Mouse (Mus musculus): Measurements from ENCODE around the gene Cybc1.

The Cybc1 gene

GRCm38 (mm10) chr11:121229018-121229439, at the start of gene Cybc1:
Gene Cybc1, minus strand, starts transcription at chr11:121229322.
- in situ Hi-C loops (cut with MboI; ENCODE audit: low pct_unique_long_range_greater_than_20kb in 1 of 2, low sequenced_read_pairs in 2 of 2, unreplicated experiment in 1 of 2) = no loop called here

DNA sequence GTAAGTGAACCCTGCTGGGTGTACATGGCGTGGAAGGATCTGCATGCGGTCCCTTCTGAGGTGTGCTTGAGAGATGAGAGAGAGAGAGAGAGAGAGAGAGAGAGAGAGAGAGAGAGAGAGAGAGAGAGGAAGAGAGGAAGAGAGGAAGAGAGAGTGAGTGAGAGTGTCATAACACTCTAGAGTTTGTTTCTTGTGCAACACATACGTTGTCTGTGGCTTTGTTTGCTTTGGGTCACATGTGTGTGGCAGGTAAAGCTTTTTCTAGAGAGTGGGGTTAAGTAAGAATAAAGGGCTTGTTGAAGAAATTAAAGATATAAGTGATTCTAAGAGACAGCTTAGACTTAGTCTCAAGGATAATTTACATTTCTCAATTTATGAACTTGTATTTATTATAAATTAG, 48.9 kb upstream of the Cybc1 start:
- in situ Hi-C loops (cut with MboI; ENCODE audit: low pct_unique_long_range_greater_than_20kb in 1 of 2, low sequenced_read_pairs in 2 of 2, unreplicated experiment in 1 of 2) = no loop called here

GRCm38 (mm10) chr11:121277516-121277915, 48.4 kb upstream of the Cybc1 start:
- in situ Hi-C loops (cut with MboI; ENCODE audit: low pct_unique_long_range_greater_than_20kb in 1 of 2, low sequenced_read_pairs in 2 of 2, unreplicated experiment in 1 of 2) = no loop called here

DNA sequence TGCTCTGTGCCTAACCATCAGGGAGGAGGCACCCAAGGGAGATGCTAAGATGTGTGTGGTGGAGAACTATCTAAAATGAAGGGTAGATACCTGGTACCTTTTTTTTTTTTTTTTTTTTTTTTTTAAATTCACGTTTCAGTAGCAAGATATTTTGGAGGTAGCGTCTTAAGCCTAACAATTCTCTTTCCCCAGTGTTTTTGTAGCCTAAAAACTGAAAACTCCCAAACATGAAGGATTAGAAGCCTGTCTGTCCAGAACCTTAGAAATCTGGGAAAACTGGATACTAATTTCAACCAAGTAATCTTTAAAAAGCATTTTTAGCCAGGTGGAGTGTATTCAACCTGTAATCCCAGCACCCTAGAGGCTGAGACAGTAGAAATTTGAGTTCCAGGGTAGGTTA, 32.0 kb upstream of the Cybc1 start:
- in situ Hi-C loops (cut with MboI; ENCODE audit: low pct_unique_long_range_greater_than_20kb in 1 of 2, low sequenced_read_pairs in 2 of 2, unreplicated experiment in 1 of 2) = no loop called here

DNA sequence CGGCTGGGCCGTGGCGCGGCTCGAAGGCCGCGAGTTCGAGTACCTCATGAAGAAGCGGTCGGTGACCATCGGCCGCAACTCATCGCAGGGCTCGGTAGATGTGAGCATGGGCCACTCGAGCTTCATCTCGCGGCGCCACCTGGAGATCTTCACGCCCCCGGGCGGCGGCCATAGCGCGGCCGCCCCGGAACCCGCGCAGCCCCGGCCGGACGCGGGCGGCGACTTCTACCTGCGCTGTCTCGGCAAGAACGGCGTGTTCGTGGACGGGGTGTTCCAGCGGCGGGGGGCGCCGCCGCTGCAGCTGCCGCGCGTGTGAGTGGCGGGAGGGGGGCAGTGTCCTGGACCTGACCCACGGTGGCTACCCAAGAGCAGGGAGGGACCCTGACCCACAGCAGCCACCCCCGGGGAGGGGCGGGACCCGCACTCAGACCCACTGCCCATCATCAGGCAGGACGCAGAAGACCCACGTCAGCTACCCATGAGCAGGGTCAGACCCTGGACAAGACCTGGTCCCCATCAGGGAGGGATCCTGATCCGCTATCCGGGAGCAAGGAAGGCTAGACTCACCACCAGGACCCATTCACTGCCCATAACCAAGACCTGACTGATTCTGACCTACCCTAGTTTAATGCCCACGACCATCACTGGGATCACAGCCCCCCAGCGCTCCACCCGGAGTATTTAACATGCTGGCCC, 31.2 kb upstream of the Cybc1 start:
- in situ Hi-C loops (cut with MboI; ENCODE audit: low pct_unique_long_range_greater_than_20kb in 1 of 2, low sequenced_read_pairs in 2 of 2, unreplicated experiment in 1 of 2) = no loop called here

GRCm38 (mm10) chr11:121259160-121260100, 30.3 kb upstream of the Cybc1 start, which contains the start of gene Foxk2:
Gene Foxk2, plus strand, starts transcription at chr11:121259990.
- in situ Hi-C loops (cut with MboI; ENCODE audit: low pct_unique_long_range_greater_than_20kb in 1 of 2, low sequenced_read_pairs in 2 of 2, unreplicated experiment in 1 of 2) = no loop called here

- in situ Hi-C loops (cut with MboI; ENCODE audit: low pct_unique_long_range_greater_than_20kb in 1 of 2, low sequenced_read_pairs in 2 of 2, unreplicated experiment in 1 of 2) = no loop called here
These were observed 21.1 kb upstream of the Cybc1 start for GRCm38 (mm10) chr11:121250196-121250595.

DNA sequence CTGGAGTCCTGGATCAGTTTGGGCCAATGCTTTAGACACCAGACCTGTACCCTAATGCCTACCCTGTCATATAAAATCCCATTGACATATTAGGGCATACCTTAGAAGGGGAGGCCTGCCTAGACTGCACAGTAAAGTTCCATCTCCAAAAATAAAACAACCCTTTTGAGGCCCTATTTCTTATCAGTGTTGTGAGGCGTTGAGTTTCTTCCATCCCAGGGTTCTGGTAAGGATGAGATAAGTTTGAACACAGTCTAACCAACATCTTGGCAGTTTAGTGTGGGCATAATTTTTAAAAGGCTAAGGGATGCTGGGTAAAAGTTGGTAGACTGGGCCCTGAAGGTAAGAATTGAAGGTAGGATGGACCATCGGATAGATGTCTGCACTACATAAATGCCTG, 10.5 kb upstream of the Cybc1 start:
- in situ Hi-C loops (cut with MboI; ENCODE audit: low pct_unique_long_range_greater_than_20kb in 1 of 2, low sequenced_read_pairs in 2 of 2, unreplicated experiment in 1 of 2) = no loop called here

DNA sequence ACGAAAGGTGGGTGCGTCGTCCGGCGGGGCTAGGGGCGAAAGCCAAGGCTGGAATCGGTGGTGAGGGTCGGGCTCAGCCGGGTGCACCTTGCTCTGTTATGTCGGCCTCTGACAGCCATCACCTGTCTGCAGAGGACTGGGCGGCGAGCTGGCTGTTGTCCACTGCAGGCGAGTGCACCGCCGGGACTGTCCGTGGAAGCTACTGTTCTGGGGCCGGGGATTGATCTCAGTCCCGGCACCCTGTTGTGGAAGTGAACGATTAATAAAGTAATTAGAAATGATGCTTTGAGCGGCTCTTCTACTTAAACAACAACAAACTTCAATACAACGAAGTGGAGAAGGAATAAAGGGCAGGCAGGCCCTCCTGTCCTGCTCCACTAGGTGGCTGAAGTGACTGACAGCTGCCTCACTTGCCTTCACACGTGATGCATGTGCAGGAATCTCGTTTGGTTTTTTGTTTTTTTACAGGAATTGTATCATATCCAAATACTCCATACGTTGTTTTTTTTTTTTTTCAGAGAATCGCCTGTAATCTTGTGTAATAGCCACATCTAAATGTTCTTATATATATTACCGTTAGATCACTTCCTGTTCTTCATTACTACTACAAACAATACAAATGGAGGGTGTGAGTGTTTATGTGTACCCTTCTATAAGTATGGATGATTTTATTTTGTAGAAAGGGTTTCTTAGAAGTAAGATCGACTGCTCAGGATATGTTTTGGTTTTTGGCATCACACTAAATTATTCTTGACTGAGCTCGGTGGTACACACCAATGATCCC, 8.4 kb upstream of the Cybc1 start:
- in situ Hi-C loops (cut with MboI; ENCODE audit: low pct_unique_long_range_greater_than_20kb in 1 of 2, low sequenced_read_pairs in 2 of 2, unreplicated experiment in 1 of 2) = no loop called here

GRCm38 (mm10) chr11:121236564-121237344, 7.6 kb upstream of the Cybc1 start, which contains the start of gene Narf:
Gene Narf, plus strand, starts transcription at chr11:121237253.
- in situ Hi-C loops (cut with MboI; ENCODE audit: low pct_unique_long_range_greater_than_20kb in 1 of 2, low sequenced_read_pairs in 2 of 2, unreplicated experiment in 1 of 2) = no loop called here

- in situ Hi-C loops (cut with MboI; ENCODE audit: low pct_unique_long_range_greater_than_20kb in 1 of 2, low sequenced_read_pairs in 2 of 2, unreplicated experiment in 1 of 2) = no loop called here
These were observed 6.5 kb upstream of the Cybc1 start for GRCm38 (mm10) chr11:121235475-121236238.

DNA sequence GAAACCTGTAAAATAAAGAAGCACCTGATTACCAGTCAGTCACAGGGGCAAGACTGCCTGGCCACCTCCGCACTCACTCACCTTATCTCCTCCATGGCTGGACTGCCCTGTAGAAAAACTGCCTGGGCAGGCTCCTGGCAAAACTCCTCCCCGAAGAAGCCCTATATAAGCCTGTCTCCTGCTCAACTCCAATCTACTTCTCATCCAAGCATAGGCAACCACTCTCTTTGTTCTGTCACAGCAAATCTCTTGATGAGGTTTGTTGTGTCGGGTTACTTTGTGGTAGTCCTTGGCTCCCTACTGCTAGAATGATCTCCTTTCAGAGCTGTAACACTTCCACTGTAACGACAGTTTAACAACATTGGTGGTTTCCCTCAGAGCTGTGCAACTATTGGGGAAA, 3.6 kb upstream of the Cybc1 start:
- in situ Hi-C loops (cut with MboI; ENCODE audit: low pct_unique_long_range_greater_than_20kb in 1 of 2, low sequenced_read_pairs in 2 of 2, unreplicated experiment in 1 of 2) = no loop called here

DNA sequence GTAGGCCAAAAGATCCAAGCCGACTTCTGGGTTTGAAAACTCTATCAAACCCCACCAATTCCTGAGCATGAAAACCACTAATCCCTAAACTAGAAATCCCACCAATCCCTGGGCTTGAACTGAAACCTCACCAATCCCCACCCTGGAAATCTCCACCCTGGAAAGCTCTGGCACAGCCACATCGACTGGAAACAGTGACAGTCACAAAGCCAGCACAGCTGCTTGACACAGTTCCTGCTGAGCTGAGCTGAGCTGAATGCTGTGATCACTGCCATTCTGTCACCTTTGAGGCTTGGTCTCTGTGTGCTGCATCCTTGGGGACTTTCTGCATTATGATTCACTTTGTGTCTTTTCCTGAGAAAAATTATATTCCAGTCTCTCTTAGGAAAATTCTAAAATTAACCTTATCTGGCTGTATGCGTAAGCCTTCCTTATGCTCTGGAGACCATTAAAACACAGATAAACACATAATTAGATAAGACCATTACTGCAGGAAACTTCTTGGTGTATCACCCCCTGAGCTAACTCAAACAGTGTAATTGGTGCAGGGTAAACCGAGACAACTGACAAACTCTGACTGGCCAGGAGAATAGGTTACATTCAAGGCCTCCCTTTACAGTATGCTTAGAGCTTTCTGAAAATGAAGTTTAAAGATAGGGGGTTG, 2.6 kb upstream of the Cybc1 start:
- in situ Hi-C loops (cut with MboI; ENCODE audit: low pct_unique_long_range_greater_than_20kb in 1 of 2, low sequenced_read_pairs in 2 of 2, unreplicated experiment in 1 of 2) = no loop called here

GRCm38 (mm10) chr11:121231191-121231590, 2.1 kb upstream of the Cybc1 start:
- in situ Hi-C loops (cut with MboI; ENCODE audit: low pct_unique_long_range_greater_than_20kb in 1 of 2, low sequenced_read_pairs in 2 of 2, unreplicated experiment in 1 of 2) = no loop called here

DNA sequence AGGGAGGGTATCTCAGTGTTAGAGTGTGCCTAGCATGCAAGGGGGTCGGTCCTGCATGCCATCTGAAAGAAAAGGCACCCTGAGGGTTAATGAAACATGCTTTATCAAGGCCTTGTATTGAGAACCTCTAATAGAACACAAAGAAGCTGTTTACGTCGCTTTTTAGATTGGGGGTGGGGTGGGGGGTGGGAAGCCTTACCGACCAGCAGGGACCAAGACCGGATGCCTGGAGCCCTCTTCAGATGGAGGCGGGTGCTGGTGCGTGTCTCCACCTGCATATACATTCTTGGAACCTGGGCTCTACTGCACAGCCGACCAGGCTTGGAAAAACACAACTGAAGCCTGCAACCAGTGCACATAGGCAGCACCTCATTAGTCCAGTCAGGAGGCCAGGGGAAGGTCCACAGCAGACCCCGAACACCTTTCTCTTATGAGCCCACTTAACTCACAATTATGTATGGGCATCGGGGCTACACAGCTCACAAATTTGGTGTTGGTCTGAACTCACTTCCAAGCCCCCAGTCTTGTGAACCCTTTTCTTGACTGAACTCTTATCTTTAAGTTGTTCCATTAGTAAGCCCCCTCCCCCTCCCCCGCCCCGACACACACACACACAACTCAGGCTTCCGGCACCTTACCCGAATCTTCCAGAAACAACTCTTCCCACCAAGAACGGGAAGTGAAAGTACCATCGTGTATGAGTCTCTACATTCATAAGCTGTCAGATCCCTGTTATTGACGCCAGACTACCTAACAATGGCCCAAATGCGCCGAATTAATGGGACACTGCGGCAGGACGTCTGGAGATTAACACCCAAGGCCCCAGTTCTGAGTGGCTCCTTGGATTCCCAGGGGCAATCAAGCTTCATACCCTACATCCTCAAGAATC, 749 bp downstream of the Cybc1 start:
- in situ Hi-C loops (cut with MboI; ENCODE audit: low pct_unique_long_range_greater_than_20kb in 1 of 2, low sequenced_read_pairs in 2 of 2, unreplicated experiment in 1 of 2) = no loop called here

DNA sequence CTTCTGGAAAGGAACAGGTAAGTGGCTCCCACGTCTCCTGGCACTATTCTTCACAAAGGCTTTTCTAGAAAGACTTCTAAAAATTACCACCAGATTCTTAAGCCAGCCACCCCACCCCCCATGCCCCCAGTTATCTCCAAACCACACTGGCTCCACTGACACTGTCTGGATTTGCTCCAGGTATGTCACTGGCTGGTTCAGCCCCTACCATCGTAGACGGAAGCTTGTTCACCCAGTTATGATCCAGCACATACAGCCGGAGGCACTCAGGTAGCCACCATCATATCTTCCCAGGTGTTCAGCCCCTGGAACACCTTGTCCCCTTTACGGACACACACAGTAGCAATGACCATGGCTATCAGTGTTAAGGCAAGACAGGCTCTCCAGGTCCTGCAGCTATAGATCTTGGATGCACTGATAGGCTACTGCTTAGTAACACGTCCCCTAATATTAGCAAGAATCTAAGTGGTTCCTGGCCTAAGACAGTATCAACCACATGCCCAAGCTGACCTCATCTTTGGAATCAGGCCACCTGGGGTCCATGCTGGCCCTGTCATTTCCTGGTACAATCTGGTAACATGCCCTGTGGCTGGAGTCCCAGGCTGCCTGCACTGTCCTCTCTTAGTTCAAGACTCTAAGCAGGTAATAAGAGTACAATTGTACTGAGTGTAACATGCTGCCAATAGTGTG, 7.7 kb downstream of the Cybc1 start:
- in situ Hi-C loops (cut with MboI; ENCODE audit: low pct_unique_long_range_greater_than_20kb in 1 of 2, low sequenced_read_pairs in 2 of 2, unreplicated experiment in 1 of 2) = no loop called here

Data from mouse embryonic stem cell (cell line).